Mouse (Mus musculus): Measurements from ENCODE around the gene Grm4. TPM values are rescaled to one million over a fixed set of nuclear protein-coding genes. Genes with fewer than 3 reads are reported as not detected.

Grm4 gene
- polyA plus RNA-seq, 1 experiment from 2014 or later, result 0.22 TPM

DNA sequence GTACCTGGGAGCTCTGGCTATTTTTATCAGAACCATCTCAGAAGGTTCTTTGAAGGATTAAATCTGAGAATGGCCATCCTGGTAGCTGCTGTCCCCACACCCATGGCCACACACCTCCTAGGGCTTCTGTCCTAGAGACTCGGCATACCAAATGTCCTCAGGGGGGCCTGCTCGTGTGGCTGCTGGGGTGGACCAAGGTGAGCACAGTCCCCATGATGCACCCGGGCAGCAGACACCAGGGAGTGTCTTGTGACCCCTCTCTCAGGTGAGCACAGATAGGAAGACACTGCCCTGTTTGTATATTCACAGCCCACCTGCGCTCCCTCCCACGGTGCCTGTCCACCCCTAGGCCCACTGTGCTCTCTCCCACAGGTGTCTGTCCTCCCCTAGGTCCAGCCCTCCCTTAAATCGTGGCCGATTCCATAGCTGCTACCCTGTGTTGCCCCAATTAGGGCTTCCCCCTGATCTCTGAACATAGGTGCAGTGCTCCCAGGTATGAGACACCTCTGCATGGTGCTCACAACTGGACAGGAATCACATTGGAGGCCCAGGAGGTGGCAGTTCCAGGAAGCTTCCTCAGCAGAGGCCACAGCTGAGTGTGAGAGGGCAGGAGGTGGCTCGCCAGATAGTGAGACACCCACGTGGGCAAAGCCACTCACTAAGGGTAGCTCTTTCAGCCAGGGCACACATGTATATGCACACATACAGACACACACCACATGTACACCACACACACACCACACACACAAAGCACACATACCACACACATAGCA, 66.0 kb downstream of the Grm4 start:
- H3K36me3 ChIP-seq (ENCODE audit: control insufficient read depth, insufficient read depth, low read length), result no peaks in the 10 kb centered on the region
- no peaks in the 10 kb centered on the region for H3K9me3 ChIP-seq (ENCODE audit: control insufficient read depth, low read length)
- no peak overlapping the region for H3K27ac ChIP-seq (ENCODE audit: low read depth)
- ATAC-seq (replicated peaks; ENCODE audit: low FRiP score, low TSS enrichment, low read depth) (no peak), DNase-seq (ENCODE audit: low spot score) (no peak)
- no peaks in the 10 kb centered on the region for H3K27me3 ChIP-seq (replicated peaks; ENCODE audit: control insufficient read depth, insufficient read depth, low read length)
- no peak overlapping the region for H3K9ac ChIP-seq (ENCODE audit: low read length)
- H3K4me3 ChIP-seq (ENCODE audit: low read depth, low read length), result no peak overlapping the region
- H3K4me1 ChIP-seq (replicated peaks; ENCODE audit: control insufficient read depth, insufficient read depth, low read length), result no peaks in the 10 kb centered on the region
- no peak overlapping the region for H3K4me2 ChIP-seq (ENCODE audit: low read length)
- WGBS, result 79% methylated on average over 9 of the region's 9 CpGs

DNA sequence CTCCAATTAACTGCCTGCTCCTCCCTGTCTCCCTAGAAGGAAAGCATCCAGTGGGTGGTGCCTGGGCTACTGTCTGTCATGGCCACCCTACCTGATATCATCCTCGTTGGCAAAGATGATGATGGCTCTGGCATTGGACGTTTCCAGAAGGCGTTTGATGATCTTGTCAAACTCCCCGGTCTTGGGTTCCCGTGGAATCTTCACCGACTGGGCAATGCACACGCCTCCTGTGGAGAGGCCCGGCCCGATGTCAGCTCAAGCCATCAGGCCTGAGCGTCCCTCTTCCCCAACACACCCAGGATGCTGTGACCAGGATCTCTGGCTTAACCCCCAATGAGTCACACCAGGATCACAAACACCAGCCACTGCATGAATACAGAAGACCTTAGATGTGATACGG, 66.8 kb downstream of the Grm4 start:
- no peaks in the 10 kb centered on the region for H3K9me3 ChIP-seq (ENCODE audit: control insufficient read depth, low read length)
- H3K27me3 ChIP-seq (replicated peaks; ENCODE audit: control insufficient read depth, insufficient read depth, low read length), result no peaks in the 10 kb centered on the region
- ATAC-seq (replicated peaks; ENCODE audit: low FRiP score, low TSS enrichment, low read depth), result no peak
- no peak overlapping the region for H3K9ac ChIP-seq (ENCODE audit: low read length)
- H3K4me2 ChIP-seq (ENCODE audit: low read length), result no peak overlapping the region
- WGBS, result 87% methylated on average over 11 of the region's 11 CpGs
- no peak for DNase-seq (ENCODE audit: low spot score)
- H3K4me1 ChIP-seq (replicated peaks; ENCODE audit: control insufficient read depth, insufficient read depth, low read length), result no peaks in the 10 kb centered on the region
- no peak overlapping the region for H3K27ac ChIP-seq (ENCODE audit: low read depth)
- H3K36me3 ChIP-seq (ENCODE audit: control insufficient read depth, insufficient read depth, low read length), result no peaks in the 10 kb centered on the region
- no peak overlapping the region for H3K4me3 ChIP-seq (ENCODE audit: low read depth, low read length)

- H3K27me3 ChIP-seq (replicated peaks; ENCODE audit: control insufficient read depth, insufficient read depth, low read length), result no peaks in the 10 kb centered on the region
- ATAC-seq (replicated peaks; ENCODE audit: low FRiP score, low TSS enrichment, low read depth) (no peak), DNase-seq (ENCODE audit: low spot score) (no peak)
- H3K9ac ChIP-seq (ENCODE audit: low read length), result no peak overlapping the region
- H3K27ac ChIP-seq (ENCODE audit: low read depth), result no peak overlapping the region
- no peak overlapping the region for H3K4me2 ChIP-seq (ENCODE audit: low read length)
- H3K36me3 ChIP-seq (ENCODE audit: control insufficient read depth, insufficient read depth, low read length), result no peaks in the 10 kb centered on the region
- H3K9me3 ChIP-seq (ENCODE audit: control insufficient read depth, low read length), result no peaks in the 10 kb centered on the region
- no peak overlapping the region for H3K4me3 ChIP-seq (ENCODE audit: low read depth, low read length)
- WGBS, result 77% methylated on average over 8 of the region's 8 CpGs
- no peaks in the 10 kb centered on the region for H3K4me1 ChIP-seq (replicated peaks; ENCODE audit: control insufficient read depth, insufficient read depth, low read length)
These were observed 68.2 kb downstream of the Grm4 start for GRCm38 (mm10) chr17:27453045-27453444.

- Histone ChIP-seq H3K27ac (ENCODE audit: low read depth) (no peak overlapping the region), H3K4me1 (replicated peaks; ENCODE audit: control insufficient read depth, insufficient read depth, low read length) (no peaks in the 10 kb centered on the region), H3K9ac (ENCODE audit: low read length) (no peak overlapping the region), H3K4me2 (ENCODE audit: low read length) (no peak overlapping the region), H3K9me3 (ENCODE audit: control insufficient read depth, low read length) (no peaks in the 10 kb centered on the region), H3K36me3 (ENCODE audit: control insufficient read depth, insufficient read depth, low read length) (no peaks in the 10 kb centered on the region), H3K4me3 (ENCODE audit: low read depth, low read length) (no peak overlapping the region), H3K27me3 (replicated peaks; ENCODE audit: control insufficient read depth, insufficient read depth, low read length) (no peaks in the 10 kb centered on the region)
- no peak for DNase-seq (ENCODE audit: low spot score)
- no peak for ATAC-seq (replicated peaks; ENCODE audit: low FRiP score, low TSS enrichment, low read depth)
- 30% methylated on average over 9 of the region's 9 CpGs for WGBS
These were observed 69.4 kb downstream of the Grm4 start for GRCm38 (mm10) chr17:27451787-27452186.

DNA sequence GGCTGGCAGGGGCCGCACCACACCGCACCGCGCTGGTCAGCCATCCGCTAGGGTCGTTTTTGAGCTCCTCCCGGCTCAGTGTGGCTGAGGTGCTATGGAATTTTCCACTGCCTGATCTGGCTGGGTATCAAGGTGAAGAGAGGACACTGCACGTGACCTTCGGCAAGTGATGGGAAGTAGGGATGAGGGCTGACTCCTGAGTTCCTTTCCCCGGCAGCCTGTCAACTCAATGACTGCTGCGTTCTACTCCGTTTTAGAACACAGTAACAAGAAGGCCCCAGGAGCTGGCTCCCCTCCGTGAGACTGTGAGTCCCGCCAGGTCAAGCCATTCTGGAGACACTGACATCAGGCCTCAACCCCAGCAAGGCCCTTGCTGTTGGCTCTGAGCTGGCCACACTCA, 70.0 kb downstream of the Grm4 start:
- no peak for ATAC-seq (replicated peaks; ENCODE audit: low FRiP score, low TSS enrichment, low read depth)
- Histone ChIP-seq H3K9ac (ENCODE audit: low read length) (no peak overlapping the region), H3K27ac (ENCODE audit: low read depth) (no peak overlapping the region), H3K4me3 (ENCODE audit: low read depth, low read length) (no peak overlapping the region), H3K36me3 (ENCODE audit: control insufficient read depth, insufficient read depth, low read length) (no peaks in the 10 kb centered on the region), H3K4me1 (replicated peaks; ENCODE audit: control insufficient read depth, insufficient read depth, low read length) (no peaks in the 10 kb centered on the region), H3K27me3 (replicated peaks; ENCODE audit: control insufficient read depth, insufficient read depth, low read length) (no peaks in the 10 kb centered on the region), H3K4me2 (ENCODE audit: low read length) (no peak overlapping the region), H3K9me3 (ENCODE audit: control insufficient read depth, low read length) (no peaks in the 10 kb centered on the region)
- no peak for DNase-seq (ENCODE audit: low spot score)
- WGBS, result 85% methylated on average over 14 of the region's 14 CpGs

DNA sequence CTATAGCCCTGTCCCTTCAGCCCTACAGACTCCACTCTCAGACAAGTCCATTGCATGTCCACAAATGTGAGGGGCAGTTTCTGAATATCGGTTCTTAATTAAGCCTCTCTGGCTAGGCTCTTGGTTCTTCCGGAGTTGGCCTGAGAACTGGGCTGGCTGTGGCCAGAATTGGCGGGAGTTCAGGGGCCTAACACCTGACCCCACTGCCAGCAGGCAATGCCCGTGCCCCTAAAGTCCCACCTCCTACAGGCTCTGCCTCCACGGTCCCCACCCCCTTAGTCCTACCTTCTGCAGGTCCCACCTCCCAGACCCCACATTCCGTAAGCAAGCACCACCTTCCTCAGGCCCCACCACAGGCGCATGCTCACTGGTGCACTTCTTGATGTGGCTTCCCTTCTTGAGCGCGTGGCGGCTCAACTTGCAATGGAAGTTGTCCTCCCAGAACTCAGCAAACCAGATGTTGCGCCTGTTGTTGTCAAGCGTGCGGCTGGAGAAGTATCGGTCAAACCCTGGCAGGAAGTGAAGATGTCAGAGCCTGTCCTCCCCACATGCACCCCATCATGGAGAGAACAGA, 71.4 kb downstream of the Grm4 start:
- ATAC-seq (replicated peaks; ENCODE audit: low FRiP score, low TSS enrichment, low read depth) (no peak), DNase-seq (ENCODE audit: low spot score) (no peak)
- WGBS, result 81% methylated on average over 14 of the region's 14 CpGs
- no peak overlapping the region for H3K9ac ChIP-seq (ENCODE audit: low read length)
- no peak overlapping the region for H3K27ac ChIP-seq (ENCODE audit: low read depth)
- no peak overlapping the region for H3K4me3 ChIP-seq (ENCODE audit: low read depth, low read length)
- H3K9me3 ChIP-seq (ENCODE audit: control insufficient read depth, low read length), result no peaks in the 10 kb centered on the region
- no peaks in the 10 kb centered on the region for H3K27me3 ChIP-seq (replicated peaks; ENCODE audit: control insufficient read depth, insufficient read depth, low read length)
- no peak overlapping the region for H3K4me2 ChIP-seq (ENCODE audit: low read length)
- H3K36me3 ChIP-seq (ENCODE audit: control insufficient read depth, insufficient read depth, low read length), result no peaks in the 10 kb centered on the region
- H3K4me1 ChIP-seq (replicated peaks; ENCODE audit: control insufficient read depth, insufficient read depth, low read length), result 0 out of 2 replicates have a peak, but pooled peaks cover 2% of the 10 kb centered on the region

DNA sequence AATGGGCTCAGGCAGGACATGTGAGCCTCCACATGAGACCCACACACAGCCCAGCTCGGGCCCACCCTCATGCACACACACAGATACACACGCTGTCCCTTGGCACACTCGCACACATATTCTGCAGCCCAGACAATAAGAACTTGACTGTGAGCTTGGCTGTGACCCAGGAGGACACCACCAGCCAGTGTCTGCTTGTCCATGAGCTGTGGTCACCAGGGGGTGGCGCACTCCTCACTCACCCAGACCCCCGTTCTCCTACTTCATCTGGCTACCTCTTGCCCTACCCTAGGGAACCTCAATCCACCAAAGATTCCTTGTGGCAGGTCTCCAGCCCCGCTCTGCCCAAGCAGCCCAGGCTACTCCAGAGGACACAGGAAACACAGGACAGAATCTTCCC, 72.5 kb downstream of the Grm4 start:
- Histone ChIP-seq H3K4me2 (ENCODE audit: low read length) (no peak overlapping the region), H3K36me3 (ENCODE audit: control insufficient read depth, insufficient read depth, low read length) (no peaks in the 10 kb centered on the region), H3K27me3 (replicated peaks; ENCODE audit: control insufficient read depth, insufficient read depth, low read length) (no peaks in the 10 kb centered on the region), H3K4me3 (ENCODE audit: low read depth, low read length) (no peak overlapping the region), H3K9me3 (ENCODE audit: control insufficient read depth, low read length) (no peaks in the 10 kb centered on the region), H3K4me1 (replicated peaks; ENCODE audit: control insufficient read depth, insufficient read depth, low read length) (0 out of 2 replicates have a peak, but pooled peaks cover 2% of the 10 kb centered on the region), H3K9ac (ENCODE audit: low read length) (no peak overlapping the region), H3K27ac (ENCODE audit: low read depth) (no peak overlapping the region)
- DNase-seq (ENCODE audit: low spot score) (no peak), ATAC-seq (replicated peaks; ENCODE audit: low FRiP score, low TSS enrichment, low read depth) (no peak)
- 74% methylated on average over 6 of the region's 6 CpGs for WGBS

- H3K36me3 ChIP-seq (ENCODE audit: control insufficient read depth, insufficient read depth, low read length), result no peaks in the 10 kb centered on the region
- H3K4me2 ChIP-seq (ENCODE audit: low read length), result no peak overlapping the region
- H3K4me3 ChIP-seq (ENCODE audit: low read depth, low read length), result no peak overlapping the region
- peaks cover 2% of the 10 kb centered on the region; the same call in 1 of the 2 replicates for H3K4me1 ChIP-seq (replicated peaks; ENCODE audit: control insufficient read depth, insufficient read depth, low read length)
- no peaks in the 10 kb centered on the region for H3K9me3 ChIP-seq (ENCODE audit: control insufficient read depth, low read length)
- ATAC-seq (replicated peaks; ENCODE audit: low FRiP score, low TSS enrichment, low read depth) (no peak), DNase-seq (ENCODE audit: low spot score) (no peak)
- no peaks in the 10 kb centered on the region for H3K27me3 ChIP-seq (replicated peaks; ENCODE audit: control insufficient read depth, insufficient read depth, low read length)
- H3K27ac ChIP-seq (ENCODE audit: low read depth), result no peak overlapping the region
- H3K9ac ChIP-seq (ENCODE audit: low read length), result no peak overlapping the region
- 32% methylated on average over 17 of the region's 17 CpGs for WGBS
These were observed 75.7 kb downstream of the Grm4 start for GRCm38 (mm10) chr17:27445364-27446075.

All from intestine, embryonic 14.5 days (tissue).